21 mouse cellular contexts compared by ENCODE assay signal in the genomic region with DNA sequence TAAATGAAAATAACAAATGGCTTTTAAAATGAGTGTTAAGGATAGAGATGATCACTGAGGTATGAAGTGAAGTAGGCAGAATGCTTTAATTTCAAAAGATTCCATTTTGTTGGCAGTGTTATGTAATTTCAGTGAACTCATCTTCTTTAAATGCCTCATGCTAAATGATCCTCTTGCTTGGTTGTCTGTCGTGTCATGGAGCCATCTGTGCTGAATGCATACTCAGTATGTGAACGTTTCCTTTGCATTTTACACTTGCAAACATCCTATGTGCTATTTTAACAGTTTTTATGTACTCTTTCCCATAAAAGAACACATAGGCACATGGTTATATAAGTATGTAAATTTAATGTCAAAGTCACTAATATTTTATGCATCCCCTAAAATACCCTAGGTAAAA.
A peak's percentile ranks its signal among the peaks of the same experiment; 100 is the strongest.
DNase-seq lines count a peak whose midpoint lies in the region; TF ChIP-seq lines count a peak whose summit lies in the region.
"Had no signal": no experiment of that assay in that cellular context is flagged by ENCODE, and none has a peak within 500 bp of the region (broad histone marks: within the 10 kb centered on the region; RNA-seq: fewer than 3 reads in every experiment).

No protein-coding gene starts in this region.

- DNase-seq in frontal cortex, adult 2 months (ENCODE audit: extremely low spot score in 1 of 2, low spot score in 1 of 2): peak; percentile 45 to 66
- no peak for DNase-seq in frontal cortex, postnatal 10 days (ENCODE audit: low spot score in 2 of 2)
- peak; percentile 22 to 47 for DNase-seq in right cerebral cortex, postnatal 10 days (ENCODE audit: low spot score in 2 of 2)
- no peak for DNase-seq in right cerebral cortex, postnatal 14 days
- DNase-seq in left cerebral cortex, adult 9 months (ENCODE audit: low spot score in 2 of 2): peak; percentile 23 to 46
- DNase-seq in gastrocnemius, adult 2 months: no peak
- no peak for DNase-seq in kidney, adult 8-10 months
- DNase-seq: adrenal gland, adult 2 months; cerebellum, adult 18-20 months; cerebellum, postnatal 14 days; gastrocnemius, postnatal 36 days; heart, adult 2 months; kidney, postnatal 4 days; lung, adult 2 months; lung, postnatal 14 days; thymus, adult 18-20 months; thymus, postnatal 36 days had no signal

- intact Hi-C loops in gastrocnemius, adult 2 months (cut with DNase I): no loop called here

- H3K27ac ChIP-seq in gastrocnemius, adult 2 months: no peak overlapping the region
- H3K27ac ChIP-seq: heart, adult 2 months; heart, embryonic 13.5 days; hindbrain, embryonic 12.5 days; limb, embryonic 12.5 days; stomach, embryonic 15.5 days had no signal

- no peak overlapping the region for H3K4me3 ChIP-seq in gastrocnemius, adult 2 months
- H3K4me3 ChIP-seq: heart, adult 2 months; heart, embryonic 13.5 days; hindbrain, embryonic 12.5 days; limb, embryonic 12.5 days; stomach, embryonic 15.5 days had no signal

- TF ChIP-seq CTCF in gastrocnemius, adult 2 months (IDR thresholded peaks at IDR 0.05): no peak

Comparison
In these comparisons a context has a peak if more than half of its experiments do, and no peak if none do; other contexts are left out.
1. DNase-seq: peak in frontal cortex, adult 2 months (2 of 2), right cerebral cortex, postnatal 10 days (2 of 2) and left cerebral cortex, adult 9 months (2 of 2); none in frontal cortex, postnatal 10 days (0 of 2), right cerebral cortex, postnatal 14 days (single experiment), gastrocnemius, adult 2 months (single experiment) and kidney, adult 8-10 months (0 of 2).